ENCODE assay signal across 18 mouse cellular contexts in the genomic region with DNA sequence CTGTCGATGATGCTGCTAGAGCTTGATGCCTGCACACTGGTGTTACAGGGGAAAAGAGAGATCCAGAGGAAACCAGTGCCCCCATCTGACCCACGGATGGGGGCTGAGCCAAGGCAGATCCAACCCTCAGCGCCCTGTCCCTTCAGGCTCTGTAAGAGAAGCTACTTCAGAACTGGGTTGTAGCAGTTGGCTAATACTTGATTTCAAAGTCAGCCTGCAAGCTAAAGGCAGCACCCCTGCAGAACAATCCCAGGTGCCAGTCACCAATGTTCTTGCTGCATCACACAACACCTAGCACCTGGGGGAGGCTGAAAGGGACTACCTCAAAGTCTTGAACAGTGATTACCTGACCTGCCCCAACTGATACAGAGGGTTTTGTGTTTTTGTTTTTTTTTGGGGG. TPM values are rescaled to one million over a fixed set of nuclear protein-coding genes. Genes with fewer than 3 reads are reported as not detected.
DNase-seq lines count a peak whose midpoint lies in the region; ATAC-seq and TF ChIP-seq lines count a peak whose summit lies in the region.
"Had no signal": no experiment of that assay in that cellular context is flagged by ENCODE, and none has a peak within 500 bp of the region (broad histone marks: within the 10 kb centered on the region; RNA-seq: fewer than 3 reads in every experiment).

No protein-coding gene starts in this region.

- 60% methylated on average over 3 of the region's 3 CpGs for WGBS in forebrain, embryonic 16.5 days
- 63% methylated on average over 3 of the region's 3 CpGs for WGBS in forebrain, embryonic 14.5 days
- 78% methylated on average over 3 of the region's 3 CpGs for WGBS in kidney, embryonic 16.5 days
- 83% methylated on average over 3 of the region's 3 CpGs for WGBS in spleen, adult 2 months

- no peak for ATAC-seq in forebrain, embryonic 16.5 days
- ATAC-seq in forebrain, embryonic 14.5 days: no peak
- no peak for ATAC-seq in kidney, embryonic 16.5 days (ENCODE audit: low FRiP score, low TSS enrichment)

- peak overlapping the region; percentile 29; the same call in 1 of the 2 replicates for H3K27ac ChIP-seq in forebrain, embryonic 16.5 days (ENCODE audit: low read length)
- H3K27ac ChIP-seq in forebrain, embryonic 14.5 days (ENCODE audit: low read depth, low read length): no peak overlapping the region
- H3K27ac ChIP-seq in kidney, embryonic 16.5 days (ENCODE audit: low read length): no peak overlapping the region
- peak overlapping the region; percentile 18; the same call in 1 of the 2 replicates for H3K27ac ChIP-seq in spleen, adult 2 months (ENCODE audit: insufficient read depth, low read length)
- H3K27ac ChIP-seq: liver, embryonic 15.5 days; midbrain, embryonic 15.5 days had no signal

- H3K9me3 ChIP-seq in forebrain, embryonic 16.5 days (ENCODE audit: control insufficient read depth, low read length): no peaks in the 10 kb centered on the region
- H3K9me3 ChIP-seq in forebrain, embryonic 14.5 days (replicated peaks; ENCODE audit: control insufficient read depth, low read length): no peaks in the 10 kb centered on the region
- no peaks in the 10 kb centered on the region for H3K9me3 ChIP-seq in kidney, embryonic 16.5 days (ENCODE audit: low read length)
- H3K9me3 ChIP-seq: liver, embryonic 15.5 days; midbrain, embryonic 15.5 days had no signal

- H3K9ac ChIP-seq in forebrain, embryonic 16.5 days (replicated peaks; ENCODE audit: low read depth, low read length): peak overlapping the region; percentile 33; the same call in 1 of the 2 replicates
- no peak overlapping the region for H3K9ac ChIP-seq in forebrain, embryonic 14.5 days (ENCODE audit: low read length)
- H3K9ac ChIP-seq in kidney, embryonic 16.5 days (replicated peaks; ENCODE audit: low read length): no peak overlapping the region
- H3K9ac ChIP-seq: liver, embryonic 15.5 days; midbrain, embryonic 15.5 days had no signal

- TF ChIP-seq CTCF in spleen, adult 2 months (IDR thresholded peaks at IDR 0.05; ENCODE audit: extremely low read depth, insufficient read depth, insufficient read length, insufficient replicate concordance): no peak

- no peak for TF ChIP-seq POLR2A in spleen, adult 2 months (IDR thresholded peaks at IDR 0.05; ENCODE audit: low read depth, low read length)

- H3K4me1 ChIP-seq in forebrain, embryonic 16.5 days (replicated peaks; ENCODE audit: control insufficient read depth, insufficient read depth, low read length): peaks cover 40% of the 10 kb centered on the region
- peaks cover 22% of the 10 kb centered on the region for H3K4me1 ChIP-seq in forebrain, embryonic 14.5 days (ENCODE audit: control insufficient read depth, insufficient read depth, low read length)
- H3K4me1 ChIP-seq in kidney, embryonic 16.5 days (ENCODE audit: insufficient read depth, low read length): peaks cover 29% of the 10 kb centered on the region
- peaks cover 46% of the 10 kb centered on the region for H3K4me1 ChIP-seq in spleen, adult 2 months (ENCODE audit: control insufficient read depth, insufficient read depth, insufficient read length)

- DNase-seq in forebrain, embryonic 14.5 days (ENCODE audit: low spot score): no peak
- peak; percentile 26 for DNase-seq in kidney, adult 9 months
- no peak for DNase-seq in spleen, adult 2 months (ENCODE audit: low read depth in 1 of 2, low spot score in 2 of 2)
- DNase-seq in spleen, adult 12 weeks (ENCODE audit: low spot score): no peak
- DNase-seq in adrenal gland, postnatal 4 days (ENCODE audit: low spot score in 2 of 2): no peak
- DNase-seq: cerebellum, adult 9-10 months; heart, adult 18-20 months; heart, postnatal 14 days; kidney, postnatal 10 days; lung, postnatal 4 days had no signal

- no peak overlapping the region for H3K4me3 ChIP-seq in forebrain, embryonic 16.5 days (replicated peaks; ENCODE audit: low read length)
- H3K4me3 ChIP-seq in forebrain, embryonic 14.5 days (ENCODE audit: low read depth, low read length): no peak overlapping the region
- H3K4me3 ChIP-seq in kidney, embryonic 16.5 days (ENCODE audit: low read length): no peak overlapping the region
- no peak overlapping the region for H3K4me3 ChIP-seq in spleen, adult 2 months (ENCODE audit: extremely low read depth, insufficient read depth, insufficient read length)
- H3K4me3 ChIP-seq: erythroblast, embryonic 14.5 days; liver, embryonic 15.5 days; midbrain, embryonic 15.5 days had no signal

- no peaks in the 10 kb centered on the region for H3K36me3 ChIP-seq in forebrain, embryonic 16.5 days (ENCODE audit: control insufficient read depth, insufficient read depth)
- H3K36me3 ChIP-seq in forebrain, embryonic 14.5 days (ENCODE audit: control insufficient read depth, insufficient read depth, low read length): no peaks in the 10 kb centered on the region
- no peaks in the 10 kb centered on the region for H3K36me3 ChIP-seq in kidney, embryonic 16.5 days (ENCODE audit: insufficient read depth, low read length)
- H3K36me3 ChIP-seq in spleen, adult 2 months (ENCODE audit: control insufficient read depth, insufficient read depth, low read length): no peaks in the 10 kb centered on the region
- H3K36me3 ChIP-seq: midbrain, embryonic 15.5 days had no signal

- no peaks in the 10 kb centered on the region for H3K27me3 ChIP-seq in forebrain, embryonic 16.5 days (replicated peaks; ENCODE audit: control insufficient read depth, insufficient read depth, low read length)
- H3K27me3 ChIP-seq in forebrain, embryonic 14.5 days (replicated peaks; ENCODE audit: control insufficient read depth, insufficient read depth, low read length): no peaks in the 10 kb centered on the region
- H3K27me3 ChIP-seq in kidney, embryonic 16.5 days (ENCODE audit: insufficient read depth, low read length): no peaks in the 10 kb centered on the region
- H3K27me3 ChIP-seq in spleen, adult 2 months (ENCODE audit: control insufficient read depth, insufficient read depth, low read length): no peaks in the 10 kb centered on the region
- H3K27me3 ChIP-seq: liver, embryonic 15.5 days; midbrain, embryonic 15.5 days had no signal

- no peak overlapping the region for H3K4me2 ChIP-seq in forebrain, embryonic 16.5 days (ENCODE audit: low read length)
- no peak overlapping the region for H3K4me2 ChIP-seq in forebrain, embryonic 14.5 days (ENCODE audit: low read length)
- H3K4me2 ChIP-seq in kidney, embryonic 16.5 days (replicated peaks; ENCODE audit: low read depth, low read length): no peak overlapping the region
- H3K4me2 ChIP-seq: liver, embryonic 15.5 days; midbrain, embryonic 15.5 days had no signal

RNA-seq across cellular contexts. Expression of gene E030018B13Rik, which starts 14.7 kb away (rescaled TPM):
- polyA plus RNA-seq in forebrain, embryonic 16.5 days (2015; fragmentation: Nextera tagmentation; extraction: Ambion mirVana): 0.35 TPM in 1 of 2 replicates, not detected in the other
- not detected in 2 replicates for polyA plus RNA-seq in forebrain, embryonic 14.5 days (2014; fragmentation: Nextera tagmentation; extraction: Ambion mirVana)
- not detected in 2 replicates for polyA plus RNA-seq in kidney, embryonic 16.5 days (2015; fragmentation: Nextera tagmentation; extraction: Ambion mirVana)
- not detected in 2 replicates for polyA plus RNA-seq in spleen, adult 2 months (2012; rRNA removed)
- not detected for total RNA-seq in adrenal gland, postnatal 4 days (2021)
- total RNA-seq: ES-E14; heart, adult 18-20 months; heart, postnatal 14 days; layer of hippocampus, postnatal 14 days; left cerebral cortex, postnatal 4 days had no signal
- polyA plus RNA-seq: erythroblast, embryonic 14.5 days; liver, embryonic 15.5 days had no signal

RNA-seq across cellular contexts. Expression of gene Klf13, which starts 36.8 kb away (rescaled TPM):
- 31.1 and 33.7 TPM in 2 replicates for polyA plus RNA-seq in forebrain, embryonic 16.5 days (2015; fragmentation: Nextera tagmentation; extraction: Ambion mirVana)
- 28.2 and 33.2 TPM in 2 replicates for polyA plus RNA-seq in forebrain, embryonic 14.5 days (2014; fragmentation: Nextera tagmentation; extraction: Ambion mirVana)
- 23.2 and 23.7 TPM in 2 replicates for polyA plus RNA-seq in kidney, embryonic 16.5 days (2015; fragmentation: Nextera tagmentation; extraction: Ambion mirVana)
- 72.0 and 89.0 TPM in 2 replicates for polyA plus RNA-seq in spleen, adult 2 months (2012; rRNA removed)
- 10 to 100 TPM; 70.9 to 77.5 TPM for total RNA-seq in adrenal gland, postnatal 4 days (2021)

Comparison
In these comparisons a context has a peak if more than half of its experiments do, and no peak if none do; other contexts are left out.
1. H3K27ac ChIP-seq: peak in forebrain, embryonic 16.5 days (single experiment) and spleen, adult 2 months (single experiment); none in forebrain, embryonic 14.5 days (single experiment) and kidney, embryonic 16.5 days (single experiment).